Mouse (Mus musculus): ENCODE measurements around the gene Isca2. TPM values are rescaled to one million over a fixed set of nuclear protein-coding genes. Genes with fewer than 3 reads are reported as not detected.

Gene Isca2
- 119 and 123 TPM in 2 replicates for polyA plus RNA-seq (2015; fragmentation: Nextera tagmentation; extraction: Ambion mirVana)

DNA sequence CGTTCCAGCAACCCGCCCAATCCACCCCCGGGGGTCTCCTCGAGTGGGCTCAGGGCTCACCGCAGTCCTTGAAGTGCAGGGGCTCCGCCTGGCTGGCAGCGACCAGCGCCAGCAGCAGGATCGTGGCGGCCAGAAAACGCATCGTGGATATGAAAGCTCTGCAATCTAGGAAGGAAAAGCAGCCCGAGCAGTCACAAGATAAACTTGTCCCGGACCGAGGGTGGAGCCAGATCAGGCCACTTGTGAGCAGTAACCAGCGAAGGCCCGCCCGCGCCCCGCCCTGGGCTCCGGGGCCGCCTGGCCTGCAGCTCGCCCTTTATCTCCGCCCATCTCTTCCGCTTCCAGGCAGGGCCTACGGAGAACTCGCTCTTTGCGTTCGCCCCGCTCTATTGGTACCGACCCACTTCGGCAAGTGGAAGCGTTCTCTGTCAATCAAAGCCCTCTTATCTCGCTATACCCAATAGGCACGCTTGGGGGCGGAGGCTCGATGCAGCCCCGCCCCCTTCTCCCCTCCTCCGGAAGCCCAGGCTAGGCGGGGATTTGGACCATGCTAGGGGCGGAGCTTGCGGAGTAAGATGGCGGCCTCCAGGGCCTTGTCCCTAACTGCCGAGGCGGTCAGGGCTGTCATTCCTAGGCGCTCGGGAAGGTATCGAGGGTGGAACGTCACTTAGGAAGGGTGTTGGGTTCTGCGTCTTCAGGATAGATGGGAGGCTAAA is at the start of gene Isca2, which contains the start of gene Npc2:
Gene Isca2, plus strand, starts transcription at position 526 of the 716 bp plus-strand sequence.
Gene Npc2, minus strand, starts transcription at position 427 of the 716 bp plus-strand sequence.
- H3K9ac ChIP-seq (ENCODE audit: low read length), result peak within 1 kb of the TSS; percentile 87
- WGBS, result under 1% methylated on average over 50 of the region's 50 CpGs
- ATAC-seq (ENCODE audit: insufficient read depth, low FRiP score), result peak; percentile 99
- H3K27me3 ChIP-seq (ENCODE audit: control insufficient read depth, insufficient read depth, low read length), result no peaks in the 10 kb centered on the region
- H3K27ac ChIP-seq (ENCODE audit: low read length), result peak within 1 kb of the TSS; percentile 97
- peak within 1 kb of the TSS; percentile 84 for H3K4me2 ChIP-seq (ENCODE audit: low read depth, low read length)
- peaks cover 25% of the 10 kb centered on the region for H3K4me1 ChIP-seq (ENCODE audit: control insufficient read depth, insufficient read depth, low read length)
- no peaks in the 10 kb centered on the region for H3K9me3 ChIP-seq (replicated peaks; ENCODE audit: control insufficient read depth, low read length)
- no peaks in the 10 kb centered on the region for H3K36me3 ChIP-seq (ENCODE audit: control insufficient read depth, insufficient read depth, low read length)
- H3K4me3 ChIP-seq (replicated peaks; ENCODE audit: low read length), result peak within 1 kb of the TSS; percentile 76

DNA sequence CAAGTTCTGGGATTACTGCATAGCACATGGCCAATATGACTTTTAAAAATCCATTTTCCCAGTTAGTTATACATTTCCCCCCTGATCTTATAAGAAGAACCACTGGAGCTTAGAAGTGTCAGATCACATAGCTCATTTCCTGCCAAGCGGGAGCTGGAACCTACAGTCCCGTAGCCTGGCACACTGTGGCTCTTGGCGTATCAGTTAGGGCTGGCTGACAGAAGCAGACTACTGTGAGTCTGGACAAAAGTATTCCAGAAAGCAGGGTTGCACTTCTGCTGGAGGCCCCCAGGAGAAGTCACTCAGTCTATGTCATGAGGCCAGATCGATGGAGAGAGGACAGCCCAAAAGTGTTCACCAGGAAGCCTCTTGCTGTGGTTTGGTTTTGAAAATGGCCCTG is 46.7 kb upstream of the Isca2 start:
- Histone ChIP-seq H3K4me1 (ENCODE audit: control insufficient read depth, insufficient read depth, low read length) (no peaks in the 10 kb centered on the region), H3K36me3 (ENCODE audit: control insufficient read depth, insufficient read depth, low read length) (no peaks in the 10 kb centered on the region), H3K27ac (ENCODE audit: low read length) (no peak overlapping the region), H3K27me3 (ENCODE audit: control insufficient read depth, insufficient read depth, low read length) (no peaks in the 10 kb centered on the region), H3K9ac (ENCODE audit: low read length) (no peak overlapping the region), H3K4me2 (ENCODE audit: low read depth, low read length) (no peak overlapping the region), H3K9me3 (replicated peaks; ENCODE audit: control insufficient read depth, low read length) (no peaks in the 10 kb centered on the region), H3K4me3 (replicated peaks; ENCODE audit: low read length) (no peak overlapping the region)
- 84% methylated on average over 4 of the region's 4 CpGs for WGBS
- no peak for ATAC-seq (ENCODE audit: insufficient read depth, low FRiP score)

DNA sequence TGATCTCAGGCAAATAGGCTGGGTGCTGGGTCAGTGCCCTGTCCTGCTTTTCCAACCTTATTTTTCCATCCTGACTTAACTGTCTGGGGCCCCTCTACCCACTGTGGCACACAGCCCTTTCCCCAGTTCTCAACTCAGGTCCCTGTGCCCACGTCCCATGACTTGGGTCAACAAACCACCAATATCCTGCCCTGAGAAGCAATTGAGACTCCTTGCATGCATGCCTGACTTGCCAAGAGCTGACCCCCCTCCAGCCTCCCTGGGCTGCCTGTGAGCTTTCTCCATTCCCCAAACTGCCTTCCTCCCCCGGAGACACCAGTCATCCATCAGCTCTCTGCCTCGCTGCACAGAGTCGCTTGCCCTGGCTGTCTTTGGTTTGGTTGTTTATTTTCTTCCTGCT is 46.1 kb upstream of the Isca2 start:
- no peak for ATAC-seq (ENCODE audit: insufficient read depth, low FRiP score)

DNA sequence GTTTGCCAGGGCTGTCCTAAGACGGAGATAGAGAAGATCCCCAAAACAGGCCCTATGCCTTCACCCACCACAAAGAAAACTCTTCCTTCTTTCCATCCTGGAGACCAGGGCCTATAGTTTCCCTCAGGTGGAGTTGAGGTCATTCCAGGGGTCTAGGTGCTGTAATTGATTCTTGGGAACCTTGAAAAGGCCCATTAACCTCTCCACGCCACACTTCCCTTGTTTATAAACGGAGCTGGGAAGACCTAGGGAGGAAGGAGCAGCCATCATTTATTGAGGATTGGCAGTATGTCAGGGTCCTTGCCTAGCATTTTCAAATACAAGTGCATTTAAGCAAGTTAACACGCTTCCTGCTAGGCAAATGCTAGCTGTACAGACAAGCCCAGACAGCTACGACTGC is 45.6 kb upstream of the Isca2 start:
- Histone ChIP-seq H3K36me3 (ENCODE audit: control insufficient read depth, insufficient read depth, low read length) (no peaks in the 10 kb centered on the region), H3K9ac (ENCODE audit: low read length) (no peak overlapping the region), H3K4me2 (ENCODE audit: low read depth, low read length) (no peak overlapping the region), H3K9me3 (replicated peaks; ENCODE audit: control insufficient read depth, low read length) (no peaks in the 10 kb centered on the region), H3K27me3 (ENCODE audit: control insufficient read depth, insufficient read depth, low read length) (no peaks in the 10 kb centered on the region), H3K4me3 (replicated peaks; ENCODE audit: low read length) (no peak overlapping the region), H3K27ac (ENCODE audit: low read length) (no peak overlapping the region), H3K4me1 (ENCODE audit: control insufficient read depth, insufficient read depth, low read length) (no peaks in the 10 kb centered on the region)
- no peak for ATAC-seq (ENCODE audit: insufficient read depth, low FRiP score)
- 34% methylated on average over 5 of the region's 5 CpGs for WGBS

More for the DNA sequence above, 46.1 kb upstream of the Isca2 start:
- H3K4me2 ChIP-seq (ENCODE audit: low read depth, low read length), result no peak overlapping the region
- no peaks in the 10 kb centered on the region for H3K9me3 ChIP-seq (replicated peaks; ENCODE audit: control insufficient read depth, low read length)
- no peak overlapping the region for H3K27ac ChIP-seq (ENCODE audit: low read length)
- H3K4me3 ChIP-seq (replicated peaks; ENCODE audit: low read length), result no peak overlapping the region
- WGBS, result 21% methylated on average over 4 of the region's 4 CpGs
- no peak overlapping the region for H3K9ac ChIP-seq (ENCODE audit: low read length)
- no peaks in the 10 kb centered on the region for H3K4me1 ChIP-seq (ENCODE audit: control insufficient read depth, insufficient read depth, low read length)
- no peaks in the 10 kb centered on the region for H3K27me3 ChIP-seq (ENCODE audit: control insufficient read depth, insufficient read depth, low read length)
- H3K36me3 ChIP-seq (ENCODE audit: control insufficient read depth, insufficient read depth, low read length), result no peaks in the 10 kb centered on the region

DNA sequence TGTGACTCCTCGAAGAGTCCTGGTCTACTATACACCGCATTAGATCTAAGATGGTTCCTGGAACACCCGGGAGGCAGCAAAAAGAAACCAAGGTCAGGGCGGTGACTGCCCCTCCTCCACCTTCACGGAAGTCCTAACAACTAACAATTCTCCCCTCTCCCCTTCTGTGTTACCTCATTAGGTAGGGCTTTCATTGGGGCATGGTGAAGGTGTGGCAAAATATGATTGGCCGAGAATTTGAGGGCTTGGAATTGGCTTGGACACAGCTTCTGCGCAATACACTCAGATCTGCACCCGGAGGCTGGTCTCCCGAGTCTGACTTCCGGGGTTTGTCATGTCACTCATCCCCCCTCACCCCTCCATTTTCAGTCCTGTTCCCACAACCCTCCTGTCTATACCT is 44.6 kb upstream of the Isca2 start:
- ATAC-seq (ENCODE audit: insufficient read depth, low FRiP score), result no peak
- 94% methylated on average over 10 of the region's 10 CpGs for WGBS
- Histone ChIP-seq H3K4me2 (ENCODE audit: low read depth, low read length) (no peak overlapping the region), H3K9me3 (replicated peaks; ENCODE audit: control insufficient read depth, low read length) (no peaks in the 10 kb centered on the region), H3K27ac (ENCODE audit: low read length) (no peak overlapping the region), H3K36me3 (ENCODE audit: control insufficient read depth, insufficient read depth, low read length) (no peaks in the 10 kb centered on the region), H3K9ac (ENCODE audit: low read length) (no peak overlapping the region), H3K27me3 (ENCODE audit: control insufficient read depth, insufficient read depth, low read length) (no peaks in the 10 kb centered on the region), H3K4me3 (replicated peaks; ENCODE audit: low read length) (no peak overlapping the region), H3K4me1 (ENCODE audit: control insufficient read depth, insufficient read depth, low read length) (no peaks in the 10 kb centered on the region)

DNA sequence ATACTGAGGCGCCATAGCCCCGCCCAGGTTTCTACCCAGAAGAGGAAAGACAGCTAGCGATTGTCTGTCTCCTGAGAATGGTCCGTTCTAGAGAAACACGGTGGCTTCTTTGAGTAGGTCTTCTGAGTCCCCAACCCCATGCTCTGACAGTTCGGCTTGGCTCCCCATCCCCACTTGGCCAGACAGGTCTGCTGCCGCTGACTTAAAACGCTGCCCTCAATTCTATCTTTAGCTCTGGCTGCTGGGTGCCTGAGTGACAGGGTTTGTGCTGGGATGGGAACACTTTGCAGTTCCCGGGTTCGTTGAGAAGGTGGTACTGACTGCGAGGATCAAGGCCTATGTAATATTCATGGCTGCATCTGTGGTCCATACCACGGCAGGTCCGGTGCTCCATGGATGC is 39.7 kb upstream of the Isca2 start:
- no peaks in the 10 kb centered on the region for H3K36me3 ChIP-seq (ENCODE audit: control insufficient read depth, insufficient read depth, low read length)
- no peaks in the 10 kb centered on the region for H3K27me3 ChIP-seq (ENCODE audit: control insufficient read depth, insufficient read depth, low read length)
- H3K27ac ChIP-seq (ENCODE audit: low read length), result no peak overlapping the region
- no peak overlapping the region for H3K4me2 ChIP-seq (ENCODE audit: low read depth, low read length)
- no peaks in the 10 kb centered on the region for H3K4me1 ChIP-seq (ENCODE audit: control insufficient read depth, insufficient read depth, low read length)
- 68% methylated on average over 13 of the region's 13 CpGs for WGBS
- H3K9ac ChIP-seq (ENCODE audit: low read length), result no peak overlapping the region
- no peaks in the 10 kb centered on the region for H3K9me3 ChIP-seq (replicated peaks; ENCODE audit: control insufficient read depth, low read length)
- no peak overlapping the region for H3K4me3 ChIP-seq (replicated peaks; ENCODE audit: low read length)
- no peak for ATAC-seq (ENCODE audit: insufficient read depth, low FRiP score)

DNA sequence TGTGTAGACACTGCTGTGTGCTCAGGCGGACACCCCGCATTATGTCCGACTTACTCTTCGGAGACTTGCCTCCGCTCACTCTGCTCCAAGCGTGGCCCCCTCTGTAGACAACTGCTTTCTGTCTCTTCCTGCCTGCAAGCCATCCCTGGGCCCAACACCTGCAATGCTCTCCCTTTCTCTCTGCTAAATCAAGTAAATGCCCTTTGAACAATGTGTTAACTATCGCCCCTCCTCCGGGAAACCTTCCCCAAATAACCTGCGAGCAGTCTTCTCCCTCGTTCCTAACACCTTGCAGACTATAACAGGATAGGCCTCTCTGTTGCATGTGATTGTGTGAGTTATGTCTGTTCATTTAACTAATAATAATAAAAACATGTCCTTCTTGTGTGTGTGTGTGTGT is 29.6 kb upstream of the Isca2 start:
- H3K9me3 ChIP-seq (replicated peaks; ENCODE audit: control insufficient read depth, low read length), result no peaks in the 10 kb centered on the region
- no peaks in the 10 kb centered on the region for H3K36me3 ChIP-seq (ENCODE audit: control insufficient read depth, insufficient read depth, low read length)
- H3K4me3 ChIP-seq (replicated peaks; ENCODE audit: low read length), result no peak overlapping the region
- ATAC-seq (ENCODE audit: insufficient read depth, low FRiP score), result no peak
- WGBS, result 76% methylated on average over 10 of the region's 10 CpGs
- H3K27ac ChIP-seq (ENCODE audit: low read length), result no peak overlapping the region
- no peak overlapping the region for H3K9ac ChIP-seq (ENCODE audit: low read length)
- H3K4me2 ChIP-seq (ENCODE audit: low read depth, low read length), result no peak overlapping the region
- no peaks in the 10 kb centered on the region; the same call in 1 of the 2 replicates for H3K4me1 ChIP-seq (ENCODE audit: control insufficient read depth, insufficient read depth, low read length)
- no peaks in the 10 kb centered on the region for H3K27me3 ChIP-seq (ENCODE audit: control insufficient read depth, insufficient read depth, low read length)

DNA sequence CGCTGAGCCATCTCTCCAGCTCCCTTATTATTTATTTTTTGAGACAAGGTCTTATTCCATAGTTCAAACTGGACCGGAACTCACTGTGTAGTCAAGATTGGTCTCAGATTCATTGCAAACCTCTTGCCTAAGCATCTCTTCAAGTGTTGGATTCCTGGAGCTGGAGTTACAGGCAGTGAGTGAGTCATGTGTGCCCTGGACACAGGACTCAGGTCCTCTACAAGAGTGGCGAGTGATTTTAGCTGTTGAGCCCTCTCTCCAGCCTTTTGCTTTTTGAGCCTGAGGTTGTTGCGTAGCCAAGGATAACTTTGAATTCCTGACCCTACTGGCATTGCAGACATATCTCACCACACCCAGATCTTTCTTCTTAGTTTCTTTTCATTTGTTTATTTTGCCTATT is 27.4 kb upstream of the Isca2 start:
- H3K9me3 ChIP-seq (replicated peaks; ENCODE audit: control insufficient read depth, low read length), result no peaks in the 10 kb centered on the region
- no peak overlapping the region for H3K27ac ChIP-seq (ENCODE audit: low read length)
- no peaks in the 10 kb centered on the region; the same call in 1 of the 2 replicates for H3K4me1 ChIP-seq (ENCODE audit: control insufficient read depth, insufficient read depth, low read length)
- no peak overlapping the region for H3K4me2 ChIP-seq (ENCODE audit: low read depth, low read length)
- no peak for ATAC-seq (ENCODE audit: insufficient read depth, low FRiP score)
- H3K27me3 ChIP-seq (ENCODE audit: control insufficient read depth, insufficient read depth, low read length), result no peaks in the 10 kb centered on the region
- 55% methylated on average over 4 of the region's 4 CpGs for WGBS
- H3K36me3 ChIP-seq (ENCODE audit: control insufficient read depth, insufficient read depth, low read length), result no peaks in the 10 kb centered on the region
- H3K4me3 ChIP-seq (replicated peaks; ENCODE audit: low read length), result no peak overlapping the region
- H3K9ac ChIP-seq (ENCODE audit: low read length), result no peak overlapping the region

DNA sequence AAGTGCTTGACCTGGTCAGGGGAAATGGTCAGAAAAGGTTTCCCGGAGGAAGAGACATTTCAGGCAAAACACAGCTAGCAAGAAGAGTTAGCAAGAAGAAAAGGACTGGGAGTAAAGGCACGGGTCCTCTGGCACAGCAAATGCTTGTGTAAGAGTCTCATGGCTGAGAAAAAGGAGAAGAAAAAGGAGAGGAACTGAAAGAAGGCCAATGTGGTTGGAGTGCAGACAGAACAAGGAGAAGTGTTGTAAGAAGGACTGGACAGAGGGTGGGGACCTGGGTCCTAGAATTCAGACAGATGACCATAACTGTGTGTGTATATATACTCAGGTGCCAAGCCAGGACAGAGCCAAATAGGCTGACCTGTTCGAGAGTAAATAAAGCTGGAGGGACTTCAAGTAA is 24.9 kb upstream of the Isca2 start:
- no peaks in the 10 kb centered on the region for H3K27me3 ChIP-seq (ENCODE audit: control insufficient read depth, insufficient read depth, low read length)
- 65% methylated on average over 3 of the region's 3 CpGs for WGBS
- no peak for ATAC-seq (ENCODE audit: insufficient read depth, low FRiP score)
- H3K4me1 ChIP-seq (ENCODE audit: control insufficient read depth, insufficient read depth, low read length), result no peaks in the 10 kb centered on the region; the same call in 1 of the 2 replicates
- no peak overlapping the region for H3K4me2 ChIP-seq (ENCODE audit: low read depth, low read length)
- no peak overlapping the region for H3K9ac ChIP-seq (ENCODE audit: low read length)
- H3K4me3 ChIP-seq (replicated peaks; ENCODE audit: low read length), result no peak overlapping the region
- no peak overlapping the region for H3K27ac ChIP-seq (ENCODE audit: low read length)
- no peaks in the 10 kb centered on the region for H3K9me3 ChIP-seq (replicated peaks; ENCODE audit: control insufficient read depth, low read length)
- H3K36me3 ChIP-seq (ENCODE audit: control insufficient read depth, insufficient read depth, low read length), result no peaks in the 10 kb centered on the region
